Mouse (Mus musculus): ENCODE measurements around the gene Rbms1. TPM values are rescaled to one million over a fixed set of nuclear protein-coding genes. Genes with fewer than 3 reads are reported as not detected.
A peak's percentile ranks its signal among the peaks of the same experiment; 100 is the strongest.

Rbms1 gene
- total RNA-seq, 1 experiment from 2014 or later = 19.8 TPM

GRCm38 (mm10) chr2:60883931-60884330 lies 79.1 kb downstream of the Rbms1 start:
- peak; percentile 87 to 90 for ATAC-seq (replicated peaks in 1 of 2; ENCODE audit: insufficient read depth in 1 of 2, low FRiP score in 2 of 2, low TSS enrichment in 1 of 2, low read depth in 1 of 2, poor library complexity in 2 of 2, severe bottlenecking in 2 of 2)

- ATAC-seq (replicated peaks in 1 of 2; ENCODE audit: insufficient read depth in 1 of 2, low FRiP score in 2 of 2, low TSS enrichment in 1 of 2, low read depth in 1 of 2, poor library complexity in 2 of 2, severe bottlenecking in 2 of 2) = peak in 1 of 2 experiments; percentile 6; a peak in 1 of 4 replicates
Measured at GRCm38 (mm10) chr2:60883043-60883365, 80.0 kb downstream of the Rbms1 start.

GRCm38 (mm10) chr2:60882202-60883042 lies 80.6 kb downstream of the Rbms1 start:
- no peak for ATAC-seq (replicated peaks in 1 of 2; ENCODE audit: insufficient read depth in 1 of 2, low FRiP score in 2 of 2, low TSS enrichment in 1 of 2, low read depth in 1 of 2, poor library complexity in 2 of 2, severe bottlenecking in 2 of 2)

- no peak for ATAC-seq (replicated peaks in 1 of 2; ENCODE audit: insufficient read depth in 1 of 2, low FRiP score in 2 of 2, low TSS enrichment in 1 of 2, low read depth in 1 of 2, poor library complexity in 2 of 2, severe bottlenecking in 2 of 2)
Measured at GRCm38 (mm10) chr2:60881571-60882041, 81.4 kb downstream of the Rbms1 start.

- peak in 1 of 2 experiments; percentile 18; a peak in 2 of 4 replicates for ATAC-seq (replicated peaks in 1 of 2; ENCODE audit: insufficient read depth in 1 of 2, low FRiP score in 2 of 2, low TSS enrichment in 1 of 2, low read depth in 1 of 2, poor library complexity in 2 of 2, severe bottlenecking in 2 of 2)
Measured at GRCm38 (mm10) chr2:60880789-60881570, 82.0 kb downstream of the Rbms1 start.

- no peak for ATAC-seq (replicated peaks in 1 of 2; ENCODE audit: insufficient read depth in 1 of 2, low FRiP score in 2 of 2, low TSS enrichment in 1 of 2, low read depth in 1 of 2, poor library complexity in 2 of 2, severe bottlenecking in 2 of 2)
Measured at GRCm38 (mm10) chr2:60879966-60880788, 82.8 kb downstream of the Rbms1 start.

GRCm38 (mm10) chr2:60879141-60879818 lies 83.7 kb downstream of the Rbms1 start:
- ATAC-seq (replicated peaks in 1 of 2; ENCODE audit: insufficient read depth in 1 of 2, low FRiP score in 2 of 2, low TSS enrichment in 1 of 2, low read depth in 1 of 2, poor library complexity in 2 of 2, severe bottlenecking in 2 of 2) = no peak

GRCm38 (mm10) chr2:60877543-60878386 lies 85.2 kb downstream of the Rbms1 start:
- ATAC-seq (replicated peaks in 1 of 2; ENCODE audit: insufficient read depth in 1 of 2, low FRiP score in 2 of 2, low TSS enrichment in 1 of 2, low read depth in 1 of 2, poor library complexity in 2 of 2, severe bottlenecking in 2 of 2) = peak; percentile 31 to 51; a peak in 1 of 4 replicates

GRCm38 (mm10) chr2:60876891-60877290 lies 86.1 kb downstream of the Rbms1 start:
- ATAC-seq (replicated peaks in 1 of 2; ENCODE audit: insufficient read depth in 1 of 2, low FRiP score in 2 of 2, low TSS enrichment in 1 of 2, low read depth in 1 of 2, poor library complexity in 2 of 2, severe bottlenecking in 2 of 2) = no peak

GRCm38 (mm10) chr2:60872095-60872811 lies 90.7 kb downstream of the Rbms1 start:
- no peak for ATAC-seq (replicated peaks in 1 of 2; ENCODE audit: insufficient read depth in 1 of 2, low FRiP score in 2 of 2, low TSS enrichment in 1 of 2, low read depth in 1 of 2, poor library complexity in 2 of 2, severe bottlenecking in 2 of 2)

- no peak for ATAC-seq (replicated peaks in 1 of 2; ENCODE audit: insufficient read depth in 1 of 2, low FRiP score in 2 of 2, low TSS enrichment in 1 of 2, low read depth in 1 of 2, poor library complexity in 2 of 2, severe bottlenecking in 2 of 2)
Measured at GRCm38 (mm10) chr2:60871001-60871400, 92.0 kb downstream of the Rbms1 start.

GRCm38 (mm10) chr2:60870450-60870849 lies 92.5 kb downstream of the Rbms1 start:
- ATAC-seq (replicated peaks in 1 of 2; ENCODE audit: insufficient read depth in 1 of 2, low FRiP score in 2 of 2, low TSS enrichment in 1 of 2, low read depth in 1 of 2, poor library complexity in 2 of 2, severe bottlenecking in 2 of 2) = no peak

GRCm38 (mm10) chr2:60869001-60869743 lies 93.8 kb downstream of the Rbms1 start:
- no peak for ATAC-seq (replicated peaks in 1 of 2; ENCODE audit: insufficient read depth in 1 of 2, low FRiP score in 2 of 2, low TSS enrichment in 1 of 2, low read depth in 1 of 2, poor library complexity in 2 of 2, severe bottlenecking in 2 of 2)

- peak; percentile 68 to 89 for ATAC-seq (replicated peaks in 1 of 2; ENCODE audit: insufficient read depth in 1 of 2, low FRiP score in 2 of 2, low TSS enrichment in 1 of 2, low read depth in 1 of 2, poor library complexity in 2 of 2, severe bottlenecking in 2 of 2)
Measured at GRCm38 (mm10) chr2:60868060-60868662, 94.8 kb downstream of the Rbms1 start.

GRCm38 (mm10) chr2:60867304-60867703 lies 95.7 kb downstream of the Rbms1 start:
- ATAC-seq (replicated peaks in 1 of 2; ENCODE audit: insufficient read depth in 1 of 2, low FRiP score in 2 of 2, low TSS enrichment in 1 of 2, low read depth in 1 of 2, poor library complexity in 2 of 2, severe bottlenecking in 2 of 2) = no peak

All from hematopoietic stem cell, adult 5-6 weeks (primary cell).